Mouse (Mus musculus) limb, embryonic 11.5 days (tissue): ENCODE data around the gene Lamtor3. TPM values are rescaled to one million over a fixed set of nuclear protein-coding genes. Genes with fewer than 3 reads are reported as not detected.
"Not testable (repeated sequence)": the region's sequence is repeated elsewhere in the genome, so short reads cannot be mapped to it uniquely, and the experiment has no call there.

Experiments used
- ATAC-seq: fragments of 200-750 bp; cut with Nextera tagmentation; 2 replicates; pipeline ENCODE4 v1.8.0; 2017; ENCODE audit warnings: low read depth; ENCODE audit not compliant: insufficient number of reproducible peaks, low FRiP score, low TSS enrichment
- DNase-seq: peaks from one replicate; pipeline ENCODE4 v3.0.0-alpha.2; 2015; ENCODE audit warnings: low spot score
- H3K27ac ChIP-seq: fragments of 300-500 bp; sonication (generic); replicated peaks from 2 replicates; pipeline ENCODE4 v1.5.1; 2014; ENCODE audit warnings: low read depth, mild to moderate bottlenecking, low read length
- H3K27me3 ChIP-seq: fragments of 300-500 bp; sonication (generic); 2 replicates; pipeline ENCODE4 v1.6.1; 2014; ENCODE audit warnings: mild to moderate bottlenecking, low read length, mixed read lengths; ENCODE audit not compliant: control insufficient read depth, insufficient read depth
- H3K36me3 ChIP-seq: fragments of 300-500 bp; sonication (generic); 2 replicates; pipeline ENCODE4 v1.6.1; 2014; ENCODE audit warnings: mild to moderate bottlenecking, low read length, moderate library complexity, mixed read lengths; ENCODE audit not compliant: control insufficient read depth, insufficient read depth
- H3K4me1 ChIP-seq: fragments of 300-500 bp; sonication (generic); 2 replicates; pipeline ENCODE4 v1.6.1; 2014; ENCODE audit warnings: low read length, mixed read lengths; ENCODE audit not compliant: control insufficient read depth, insufficient read depth
- H3K4me2 ChIP-seq: fragments of 300-500 bp; sonication (generic); 2 replicates; pipeline ENCODE4 v1.6.1; 2014; ENCODE audit warnings: low read depth, mild to moderate bottlenecking, moderate library complexity; ENCODE audit not compliant: severe bottlenecking
- H3K4me3 ChIP-seq: fragments of 300-500 bp; sonication (generic); 2 replicates; pipeline ENCODE4 v1.5.1; 2014; ENCODE audit warnings: low read depth, low read length
- H3K9ac ChIP-seq: fragments of 300-500 bp; sonication (generic); 2 replicates; pipeline ENCODE4 v1.6.1; 2014; ENCODE audit warnings: mild to moderate bottlenecking, low read length
- H3K9me3 ChIP-seq: fragments of 300-500 bp; sonication (generic); 2 replicates; pipeline ENCODE4 v1.6.1; 2016; ENCODE audit warnings: low read length; ENCODE audit not compliant: control insufficient read depth
- WGBS: fragments of 180-500 bp; shearing (Covaris S2); extraction: QIAGEN DNeasy Blood & Tissue Kit; methylation state at CpG from one replicate; pipeline ENCODE4 v1.1.7; 2014; 5-methylcytosine and 5-hydroxymethylcytosine counted together
- polyA plus RNA-seq: library from polyadenylated mRNA; unstranded; fragments of >200 nt; fragmentation: Nextera tagmentation; extraction: Ambion mirVana; gene quantifications from 2 replicates; pipeline ENCODE4 v1.2.1, GENCODE M21; 2014

Gene Lamtor3
- polyA plus RNA-seq, 1 experiment from 2014 or later = 99.8 TPM

DNA sequence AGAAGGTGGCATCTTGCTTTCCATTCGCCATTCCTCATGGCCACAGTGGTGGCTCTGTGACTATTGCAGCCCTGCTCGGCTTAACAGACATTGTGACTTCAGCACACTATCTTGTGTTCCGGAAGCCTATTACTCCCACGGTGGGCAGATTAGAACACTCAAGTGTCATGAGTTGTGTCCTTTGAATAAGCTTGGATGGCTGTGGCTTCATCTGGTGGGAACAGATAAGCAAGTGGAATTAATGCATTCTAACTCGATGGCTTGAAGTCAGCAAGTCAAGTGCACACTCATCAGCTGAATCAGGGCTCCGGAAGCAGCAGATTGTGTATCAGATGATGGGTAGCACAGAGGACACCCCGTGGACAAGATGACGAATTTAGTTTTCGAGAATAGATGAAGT, 39.6 kb downstream of the Lamtor3 start:
- ATAC-seq (no peak), DNase-seq (no peak)
- no peaks in the 10 kb centered on the region for H3K27me3 ChIP-seq
- no peaks in the 10 kb centered on the region for H3K36me3 ChIP-seq
- H3K9ac ChIP-seq = no peak overlapping the region
- H3K4me3 ChIP-seq = no peak overlapping the region
- WGBS = 90% methylated on average over 9 of the region's 9 CpGs
- H3K9me3 ChIP-seq = no peaks in the 10 kb centered on the region
- no peak overlapping the region for H3K4me2 ChIP-seq
- no peaks in the 10 kb centered on the region for H3K4me1 ChIP-seq
- H3K27ac ChIP-seq = no peak overlapping the region

DNA sequence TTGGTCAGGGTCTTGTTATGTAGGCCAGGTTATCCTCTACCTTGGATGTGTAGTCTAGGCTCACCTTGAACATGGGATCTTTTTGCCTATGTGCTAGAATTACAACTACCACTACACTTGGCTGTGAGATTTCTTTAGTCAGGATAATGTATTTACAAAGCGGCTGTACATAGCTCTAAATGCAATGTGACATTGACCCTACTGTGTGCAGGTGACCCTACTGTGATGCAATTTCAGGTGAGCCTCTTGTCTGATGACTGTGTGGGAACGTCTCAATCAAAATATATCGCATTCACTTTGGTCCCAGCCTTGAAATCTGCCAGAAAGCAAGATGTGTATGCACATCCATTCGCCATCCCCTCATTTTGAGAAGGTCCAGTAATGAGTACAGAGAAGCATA, 40.0 kb downstream of the Lamtor3 start:
- no peak for ATAC-seq
- 91% methylated on average over 4 of the region's 4 CpGs for WGBS
- Histone ChIP-seq H3K4me2 (no peak overlapping the region), H3K27me3 (no peaks in the 10 kb centered on the region), H3K36me3 (no peaks in the 10 kb centered on the region), H3K27ac (no peak overlapping the region), H3K4me3 (no peak overlapping the region), H3K4me1 (no peaks in the 10 kb centered on the region), H3K9ac (no peak overlapping the region), H3K9me3 (no peaks in the 10 kb centered on the region)
- DNase-seq = no peak

DNA sequence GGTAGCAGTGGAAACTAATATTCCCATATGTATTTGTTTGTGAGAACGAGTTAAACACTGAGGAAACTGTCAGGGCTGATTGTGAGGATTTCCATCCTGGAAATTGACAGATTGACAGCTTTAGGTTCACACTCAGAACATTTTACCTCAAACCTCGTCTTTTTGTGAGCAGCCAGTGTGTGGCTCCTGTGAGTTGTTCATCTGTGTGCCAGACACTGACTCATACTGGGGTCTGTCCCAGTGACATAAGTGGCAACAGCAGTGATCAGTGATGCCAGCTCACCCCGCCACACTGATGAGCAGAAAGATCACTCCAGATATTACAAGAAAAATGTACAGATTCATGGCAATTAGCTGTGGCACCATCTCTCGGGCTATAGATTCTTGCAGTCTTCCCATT, 41.1 kb downstream of the Lamtor3 start:
- Histone ChIP-seq H3K27ac (no peak overlapping the region), H3K9ac (no peak overlapping the region), H3K4me3 (no peak overlapping the region), H3K9me3 (no peaks in the 10 kb centered on the region), H3K36me3 (no peaks in the 10 kb centered on the region), H3K4me2 (no peak overlapping the region), H3K4me1 (no peaks in the 10 kb centered on the region), H3K27me3 (no peaks in the 10 kb centered on the region)
- WGBS = 76% methylated on average over 4 of the region's 4 CpGs
- DNase-seq = no peak
- no peak for ATAC-seq

DNA sequence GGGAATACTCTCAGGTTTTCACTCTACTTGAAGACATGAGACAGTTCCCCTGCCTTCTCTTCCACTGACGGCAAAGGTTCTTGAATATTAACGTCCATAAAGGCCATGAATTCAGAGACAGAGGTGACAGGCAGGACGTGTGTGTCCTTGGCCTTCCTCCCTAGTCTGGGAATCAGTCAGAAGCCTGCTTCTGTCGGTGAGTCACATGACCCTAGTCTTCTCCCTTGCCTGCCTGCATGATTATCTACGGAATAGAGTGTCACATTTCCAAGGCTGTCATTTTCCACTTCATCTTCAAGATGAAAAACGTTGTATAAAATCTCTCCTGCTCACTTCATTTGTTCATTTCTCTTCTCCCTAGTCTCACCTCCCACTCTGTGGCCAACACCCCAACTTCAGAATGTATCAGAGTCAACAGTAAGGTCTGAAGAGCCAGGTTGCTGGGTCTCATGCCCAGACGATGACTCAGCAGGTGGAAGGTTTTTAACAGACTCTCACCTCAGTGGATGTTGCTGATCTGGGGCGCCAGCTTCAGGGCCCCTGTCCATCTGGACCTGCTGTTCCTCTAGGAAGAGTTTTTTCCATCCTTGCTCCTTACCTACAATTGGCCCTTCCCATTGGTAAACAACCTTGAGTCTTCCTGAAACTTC, 43.6 kb downstream of the Lamtor3 start:
- H3K9ac ChIP-seq = no peak overlapping the region
- ATAC-seq (no peak), DNase-seq (no peak)
- no peaks in the 10 kb centered on the region for H3K36me3 ChIP-seq
- no peak overlapping the region for H3K4me2 ChIP-seq
- no peaks in the 10 kb centered on the region for H3K4me1 ChIP-seq
- no peak overlapping the region for H3K27ac ChIP-seq
- H3K27me3 ChIP-seq = no peaks in the 10 kb centered on the region
- no peaks in the 10 kb centered on the region for H3K9me3 ChIP-seq
- 73% methylated on average over 8 of the region's 8 CpGs for WGBS
- no peak overlapping the region for H3K4me3 ChIP-seq

DNA sequence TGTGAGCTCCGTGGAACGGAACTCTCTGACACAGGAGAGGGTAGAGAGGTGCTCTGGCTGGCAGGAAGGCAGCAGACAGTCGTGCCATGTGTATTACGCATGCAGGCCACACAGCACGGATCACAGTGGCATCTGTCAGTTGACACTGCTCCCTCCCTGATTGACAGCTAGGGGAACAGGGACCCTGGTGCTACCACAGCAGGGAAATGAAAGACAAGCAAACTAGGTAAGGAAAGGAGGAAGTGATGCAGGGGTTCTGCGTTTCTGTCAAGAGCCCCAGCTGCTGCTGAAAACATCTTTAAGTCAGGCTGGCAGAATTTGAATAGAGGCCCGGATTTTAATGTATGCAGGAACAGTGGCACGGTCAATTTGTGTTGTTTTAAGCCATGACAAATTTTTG, 45.2 kb downstream of the Lamtor3 start:
- H3K4me1 ChIP-seq = no peaks in the 10 kb centered on the region
- ATAC-seq (no peak), DNase-seq (no peak)
- 81% methylated on average over 8 of the region's 8 CpGs for WGBS
- H3K4me3 ChIP-seq = no peak overlapping the region
- H3K4me2 ChIP-seq = no peak overlapping the region
- no peak overlapping the region for H3K27ac ChIP-seq
- no peak overlapping the region for H3K9ac ChIP-seq
- no peaks in the 10 kb centered on the region for H3K9me3 ChIP-seq
- no peaks in the 10 kb centered on the region for H3K36me3 ChIP-seq
- H3K27me3 ChIP-seq = no peaks in the 10 kb centered on the region

DNA sequence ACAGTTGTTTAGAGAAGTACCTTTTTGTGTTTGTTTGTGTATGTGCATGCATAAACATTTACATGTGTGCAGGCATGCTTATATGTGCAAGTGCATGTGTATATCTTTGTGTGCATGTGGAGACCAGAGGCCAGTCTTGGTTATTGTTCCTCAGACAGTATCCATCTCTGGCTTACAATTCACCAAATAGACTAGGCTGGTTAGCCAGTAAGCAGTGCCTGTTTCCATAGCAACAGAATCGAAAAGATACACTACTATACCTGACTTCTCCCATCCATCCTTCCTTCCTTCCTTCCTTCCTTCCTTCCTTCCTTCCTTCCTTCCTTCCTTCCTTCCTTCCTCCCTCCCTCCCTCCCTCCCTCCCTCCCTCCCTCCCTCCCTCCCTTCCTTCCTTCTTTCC, 45.7 kb downstream of the Lamtor3 start:
- DNase-seq, ATAC-seq: not testable (repeated sequence)
- 74% methylated on average over 1 of the region's 1 CpGs for WGBS

DNA sequence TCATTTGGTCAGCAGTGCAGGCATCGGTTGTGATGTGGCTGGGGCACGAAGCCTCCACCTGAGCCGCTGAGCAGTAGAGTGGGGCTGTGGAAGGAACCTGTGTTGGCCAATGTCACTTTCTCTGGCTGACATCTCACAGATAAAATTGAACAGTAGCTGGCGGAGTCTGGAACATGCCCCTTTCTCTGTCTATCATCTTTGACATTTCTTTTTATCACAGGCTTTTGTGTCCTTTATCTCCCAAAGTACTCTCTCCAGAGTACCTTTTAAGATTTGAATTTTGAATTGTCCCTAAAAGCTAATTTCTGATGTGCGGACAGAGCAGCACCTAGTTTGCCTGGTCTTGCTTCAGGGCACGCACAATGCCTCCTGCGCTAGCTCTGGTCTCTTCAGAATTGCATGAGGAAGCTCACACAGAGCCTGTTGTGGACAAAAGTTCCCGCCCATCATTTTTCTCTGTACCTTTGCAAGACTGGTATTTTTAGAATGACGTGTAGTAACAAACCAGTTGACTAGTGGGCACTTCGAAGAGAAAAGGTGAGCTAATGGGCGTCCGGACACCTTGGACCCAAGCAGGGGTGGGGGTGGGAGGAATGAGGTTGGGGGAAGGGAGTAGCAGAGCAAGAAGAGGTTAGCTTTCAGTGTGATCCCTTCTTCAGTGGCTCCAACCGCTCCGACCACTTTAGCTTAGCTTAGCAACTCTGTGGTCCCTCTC, 50.0 kb downstream of the Lamtor3 start:
- Histone ChIP-seq H3K27ac (no peak overlapping the region), H3K9ac (no peak overlapping the region), H3K4me1 (no peaks in the 10 kb centered on the region), H3K9me3 (no peaks in the 10 kb centered on the region), H3K4me3 (no peak overlapping the region), H3K4me2 (no peak overlapping the region), H3K27me3 (no peaks in the 10 kb centered on the region), H3K36me3 (no peaks in the 10 kb centered on the region)
- no peak for DNase-seq
- ATAC-seq = no peak
- 87% methylated on average over 14 of the region's 14 CpGs for WGBS

More for the DNA sequence above, 45.7 kb downstream of the Lamtor3 start:
- H3K9ac ChIP-seq, H3K36me3 ChIP-seq, H3K27me3 ChIP-seq, H3K9me3 ChIP-seq, H3K4me1 ChIP-seq, H3K27ac ChIP-seq, H3K4me2 ChIP-seq, H3K4me3 ChIP-seq: not testable (repeated sequence)

DNA sequence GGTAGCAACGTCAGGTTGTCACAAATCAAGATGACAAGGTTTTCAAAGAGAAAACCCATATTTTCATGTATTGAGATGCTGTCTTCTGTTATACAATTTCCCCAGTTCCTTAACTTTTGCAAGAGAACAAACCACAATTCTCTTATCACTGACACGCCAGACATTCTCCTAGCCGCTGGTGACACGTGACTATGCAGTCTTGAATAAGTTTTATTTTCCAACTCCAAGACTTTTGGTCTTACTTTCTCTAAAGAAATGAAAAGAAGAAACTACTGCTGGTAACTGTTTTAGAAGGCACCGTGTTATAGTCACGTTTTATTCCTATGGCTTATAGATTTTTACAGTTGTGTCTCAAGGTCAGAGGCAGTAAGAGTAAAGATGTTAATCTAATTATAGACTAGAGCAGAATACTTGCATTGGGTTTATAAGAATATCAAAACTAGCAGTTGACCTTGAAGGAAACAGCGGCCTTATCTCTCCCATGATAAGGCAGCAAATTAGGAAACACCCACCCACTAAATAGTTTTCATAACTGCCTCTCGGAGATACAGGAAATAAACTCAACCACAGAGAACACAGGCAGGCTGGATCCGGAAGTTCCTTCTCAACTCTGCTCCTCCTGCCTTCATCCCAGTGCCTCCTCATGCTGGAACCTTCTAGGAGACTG, 50.6 kb downstream of the Lamtor3 start:
- no peaks in the 10 kb centered on the region for H3K9me3 ChIP-seq
- H3K27ac ChIP-seq = no peak overlapping the region
- no peak for DNase-seq

More for the DNA sequence above, 50.6 kb downstream of the Lamtor3 start:
- no peak overlapping the region for H3K9ac ChIP-seq
- 92% methylated on average over 9 of the region's 9 CpGs for WGBS
- H3K4me3 ChIP-seq = no peak overlapping the region
- ATAC-seq = no peak
- H3K27me3 ChIP-seq = no peaks in the 10 kb centered on the region
- H3K36me3 ChIP-seq = no peaks in the 10 kb centered on the region
- no peak overlapping the region for H3K4me2 ChIP-seq
- H3K4me1 ChIP-seq = no peaks in the 10 kb centered on the region
